Mouse (Mus musculus) hindbrain, embryonic 10.5 days (tissue): ENCODE results near the gene Exoc1. TPM values are rescaled to one million over a fixed set of nuclear protein-coding genes. Genes with fewer than 3 reads are reported as not detected.

Experiments used
- DNase-seq: peaks from one replicate; pipeline ENCODE4 v3.0.0-alpha.2; 2017; ENCODE audit warnings: low spot score
- H3K27ac ChIP-seq: fragments of 300-500 bp; sonication (generic); 2 replicates; pipeline ENCODE4 v1.5.1; 2016; ENCODE audit warnings: mild to moderate bottlenecking, moderate library complexity
- H3K27me3 ChIP-seq: fragments of 300-500 bp; sonication (generic); 2 replicates; pipeline ENCODE4 v1.6.1; 2016; ENCODE audit warnings: mild to moderate bottlenecking; ENCODE audit not compliant: poor library complexity, insufficient read depth, severe bottlenecking
- H3K36me3 ChIP-seq: fragments of 300-500 bp; sonication (generic); 2 replicates; pipeline ENCODE4 v1.6.1; 2016; ENCODE audit warnings: mild to moderate bottlenecking, moderate library complexity
- H3K4me1 ChIP-seq: fragments of 300-500 bp; sonication (generic); replicated peaks from 2 replicates; pipeline ENCODE4 v1.6.1; 2016; ENCODE audit warnings: mild to moderate bottlenecking
- H3K4me3 ChIP-seq: fragments of 300-500 bp; sonication (generic); 2 replicates; pipeline ENCODE4 v1.5.1; 2016; ENCODE audit warnings: mild to moderate bottlenecking, moderate library complexity
- H3K9me3 ChIP-seq: fragments of 300-500 bp; sonication (generic); 2 replicates; pipeline ENCODE4 v1.6.1; 2016; ENCODE audit warnings: mild to moderate bottlenecking, moderate library complexity
- WGBS: fragments of 180-500 bp; shearing (Covaris S2); methylation state at CpG from one replicate; pipeline ENCODE4 v1.1.7; 2016; 5-methylcytosine and 5-hydroxymethylcytosine counted together
- polyA plus RNA-seq: library from polyadenylated mRNA; unstranded; fragments of >200 nt; fragmentation: Nextera tagmentation; extraction: Ambion mirVana; gene quantifications from 2 replicates; pipeline ENCODE4 v1.2.1, GENCODE M21; 2016

Gene Exoc1
- 38.8 and 47.9 TPM in 2 replicates for polyA plus RNA-seq

- H3K9me3 ChIP-seq: no peaks in the 10 kb centered on the region
- WGBS: under 1% methylated on average over 39 of the region's 39 CpGs
These were observed at the start of gene Exoc1 for GRCm38 (mm10) chr5:76529040-76529703. Gene Exoc1, plus strand, starts transcription at chr5:76529311.

DNA sequence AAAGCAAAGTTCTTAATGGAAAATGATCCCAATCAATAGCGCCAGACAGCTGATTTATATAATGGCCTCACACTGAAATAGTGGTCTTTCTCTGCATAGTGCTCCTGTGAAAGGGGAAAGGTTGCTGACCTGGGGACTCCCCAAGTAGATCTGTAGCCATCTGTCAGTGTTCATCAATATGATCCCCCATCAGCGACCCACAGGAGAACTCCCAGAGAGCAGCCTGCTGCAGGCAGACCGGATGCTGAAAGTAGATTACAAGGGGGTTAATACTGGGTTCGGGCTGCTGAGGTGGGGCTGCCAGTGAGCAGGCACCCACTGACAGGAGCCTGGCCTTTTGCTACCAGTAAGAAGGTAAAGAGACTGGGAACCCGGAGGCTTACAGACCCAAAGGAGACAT, 45.3 kb upstream of the Exoc1 start, which contains the start of gene Gm7271:
Gene Gm7271 (plus strand): TSS at position 230 of the 400 bp plus-strand sequence.
- 52% methylated on average over 5 of the region's 5 CpGs for WGBS
- DNase-seq: peak; percentile 20

More at GRCm38 (mm10) chr5:76529040-76529703, at the start of gene Exoc1:
- H3K27ac ChIP-seq: peak within 1 kb of the TSS; percentile 88
- DNase-seq: peak; percentile 97
- H3K4me3 ChIP-seq: peak within 1 kb of the TSS; percentile 93
- peaks cover 16% of the 10 kb centered on the region for H3K4me1 ChIP-seq
- H3K36me3 ChIP-seq: peaks cover 12% of the 10 kb centered on the region
- H3K27me3 ChIP-seq: no peaks in the 10 kb centered on the region

GRCm38 (mm10) chr5:76495126-76495525, 34.0 kb upstream of the Exoc1 start:
- Histone ChIP-seq H3K27ac (no peak overlapping the region), H3K36me3 (no peaks in the 10 kb centered on the region), H3K27me3 (no peaks in the 10 kb centered on the region), H3K4me3 (no peak overlapping the region), H3K4me1 (no peaks in the 10 kb centered on the region), H3K9me3 (no peaks in the 10 kb centered on the region)
- 82% methylated on average over 13 of the region's 13 CpGs for WGBS
- DNase-seq: no peak

More for the DNA sequence above, 45.3 kb upstream of the Exoc1 start, which contains the start of gene Gm7271:
- H3K4me1 ChIP-seq: peaks cover 10% of the 10 kb centered on the region
- H3K27ac ChIP-seq: peak within 1 kb of the TSS; percentile 59; the same call in 1 of the 2 replicates
- H3K36me3 ChIP-seq: no peaks in the 10 kb centered on the region
- H3K27me3 ChIP-seq: no peaks in the 10 kb centered on the region
- H3K9me3 ChIP-seq: no peaks in the 10 kb centered on the region
- peak within 1 kb of the TSS; percentile 28; the same call in 1 of the 2 replicates for H3K4me3 ChIP-seq

DNA sequence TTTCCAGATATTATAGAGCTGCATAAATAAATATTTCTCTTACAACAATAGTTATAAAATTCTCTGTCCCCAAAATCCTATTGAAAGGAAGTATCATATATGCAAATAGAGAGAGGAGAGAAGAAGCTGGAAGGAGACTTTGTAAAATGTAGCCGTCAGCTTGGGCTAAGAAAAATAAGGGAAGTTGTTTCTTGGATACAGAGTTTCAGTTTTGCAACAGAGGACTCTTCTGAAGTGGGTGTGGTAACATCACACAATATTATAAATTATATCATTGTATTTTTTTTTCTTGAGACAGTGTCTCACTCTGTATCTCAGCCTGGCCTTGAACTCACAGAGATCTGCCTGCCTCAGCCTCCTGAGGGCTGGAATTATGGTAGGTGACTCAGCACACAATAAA, 6.7 kb upstream of the Exoc1 start:
- H3K27ac ChIP-seq: no peak overlapping the region
- DNase-seq: no peak
- 90% methylated on average over 1 of the region's 1 CpGs for WGBS
- H3K36me3 ChIP-seq: no peaks in the 10 kb centered on the region
- H3K4me1 ChIP-seq: no peaks in the 10 kb centered on the region
- no peak overlapping the region for H3K4me3 ChIP-seq
- no peaks in the 10 kb centered on the region for H3K9me3 ChIP-seq
- no peaks in the 10 kb centered on the region for H3K27me3 ChIP-seq

DNA sequence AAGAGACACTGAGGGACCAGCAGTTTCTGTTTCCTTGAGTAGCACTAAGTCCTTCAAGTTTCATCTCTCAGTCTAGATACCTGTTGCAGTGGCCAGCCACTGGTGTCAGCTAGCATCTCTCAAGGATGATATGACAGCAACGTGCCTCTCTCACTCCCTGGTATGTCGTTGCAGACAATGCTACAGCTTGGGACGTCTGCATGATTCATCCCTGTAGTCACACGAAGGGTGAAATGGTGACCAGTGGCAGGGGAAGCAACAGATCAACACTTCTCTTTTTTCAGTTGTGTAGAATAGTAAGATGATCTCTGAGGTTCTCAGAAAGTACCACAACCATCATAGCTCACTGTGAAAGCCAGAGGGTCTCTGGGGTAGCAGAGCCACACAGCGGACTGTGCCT, 4.5 kb upstream of the Exoc1 start:
- Histone ChIP-seq H3K4me3 (no peak overlapping the region), H3K27me3 (no peaks in the 10 kb centered on the region)
- 81% methylated on average over 5 of the region's 5 CpGs for WGBS

GRCm38 (mm10) chr5:76525066-76525465, 4.0 kb upstream of the Exoc1 start:
- Histone ChIP-seq H3K9me3 (no peaks in the 10 kb centered on the region), H3K36me3 (no peaks in the 10 kb centered on the region), H3K4me1 (peaks cover 4% of the 10 kb centered on the region), H3K27ac (no peak overlapping the region), H3K4me3 (no peak overlapping the region), H3K27me3 (no peaks in the 10 kb centered on the region)
- WGBS: 62% methylated on average over 4 of the region's 4 CpGs
- no peak for DNase-seq

More for the DNA sequence above, 4.5 kb upstream of the Exoc1 start:
- no peaks in the 10 kb centered on the region for H3K4me1 ChIP-seq
- no peaks in the 10 kb centered on the region for H3K36me3 ChIP-seq
- H3K9me3 ChIP-seq: no peaks in the 10 kb centered on the region
- no peak for DNase-seq
- no peak overlapping the region for H3K27ac ChIP-seq

GRCm38 (mm10) chr5:76525829-76526228, 3.3 kb upstream of the Exoc1 start:
- no peaks in the 10 kb centered on the region for H3K36me3 ChIP-seq
- no peak for DNase-seq

DNA sequence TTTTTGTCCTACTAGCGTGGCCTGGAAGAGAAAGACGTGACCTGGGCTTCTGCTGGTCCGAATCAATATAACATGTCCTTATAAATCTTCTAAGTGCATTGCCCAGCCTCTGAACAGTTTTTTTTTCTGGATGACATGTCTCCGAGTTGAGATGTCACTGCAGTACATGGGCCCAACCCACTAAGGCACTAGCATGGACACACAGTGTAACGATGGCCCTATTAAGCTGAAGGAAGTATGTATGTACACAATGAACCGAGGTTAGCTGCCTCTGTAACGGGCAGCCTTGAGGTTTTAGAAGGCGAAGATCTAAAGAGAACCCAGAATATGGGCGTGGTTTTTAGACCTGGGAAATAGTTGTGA, 574 bp downstream of the Exoc1 start:
- Histone ChIP-seq H3K27ac (peak overlapping the region; percentile 88), H3K9me3 (no peaks in the 10 kb centered on the region), H3K36me3 (peaks cover 14% of the 10 kb centered on the region), H3K27me3 (no peaks in the 10 kb centered on the region), H3K4me3 (peak overlapping the region; percentile 93), H3K4me1 (peaks cover 16% of the 10 kb centered on the region)
- no peak for DNase-seq
- 13% methylated on average over 9 of the region's 9 CpGs for WGBS

More at GRCm38 (mm10) chr5:76525829-76526228, 3.3 kb upstream of the Exoc1 start:
- Histone ChIP-seq H3K4me1 (peaks cover 12% of the 10 kb centered on the region), H3K9me3 (no peaks in the 10 kb centered on the region), H3K4me3 (no peak overlapping the region), H3K27ac (no peak overlapping the region), H3K27me3 (no peaks in the 10 kb centered on the region)
- 56% methylated on average over 2 of the region's 2 CpGs for WGBS

DNA sequence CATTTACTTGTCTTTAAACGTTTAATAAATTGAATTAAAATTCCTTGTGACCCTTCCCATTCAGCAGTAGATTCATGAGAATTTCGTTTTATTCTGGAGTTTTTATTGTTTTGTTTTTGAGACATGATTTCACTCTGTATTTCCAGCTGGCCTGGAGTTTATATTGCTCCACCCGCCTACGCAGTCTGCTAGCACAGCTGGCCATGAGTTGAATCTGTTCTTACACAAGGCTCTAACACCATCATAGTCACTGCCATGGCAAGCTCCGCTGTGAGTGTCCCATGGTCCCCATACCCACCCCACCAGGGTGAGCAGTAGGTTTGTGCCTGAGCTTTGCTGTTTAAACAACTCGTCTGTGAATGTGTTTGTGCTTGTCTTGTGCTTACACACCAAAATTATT, 4.1 kb downstream of the Exoc1 start:
- Histone ChIP-seq H3K27ac (no peak overlapping the region), H3K27me3 (no peaks in the 10 kb centered on the region), H3K36me3 (peaks cover 48% of the 10 kb centered on the region), H3K4me3 (no peak overlapping the region), H3K4me1 (peaks cover 16% of the 10 kb centered on the region), H3K9me3 (no peaks in the 10 kb centered on the region)
- WGBS: 90% methylated on average over 6 of the region's 6 CpGs
- DNase-seq: no peak

DNA sequence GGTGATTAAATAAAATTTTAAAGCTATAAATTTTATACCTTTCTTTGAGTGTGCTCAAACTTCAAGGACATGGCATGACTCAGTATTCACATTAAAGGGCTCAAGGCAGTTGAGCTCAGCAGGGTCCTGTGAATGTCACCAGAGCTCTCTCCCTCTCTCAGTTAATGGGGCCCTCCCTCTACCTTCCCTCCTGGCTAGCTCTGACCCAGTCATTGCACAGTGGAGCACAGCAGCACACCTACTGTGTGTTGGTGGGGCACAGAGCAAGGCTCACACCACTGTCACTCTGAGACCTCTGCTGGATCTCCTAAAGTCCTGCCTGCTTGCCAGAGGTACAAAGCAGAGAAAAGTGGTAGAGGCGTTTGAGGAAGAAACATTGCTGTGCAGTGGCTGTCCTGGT, 7.1 kb downstream of the Exoc1 start:
- Histone ChIP-seq H3K36me3 (peaks cover 65% of the 10 kb centered on the region), H3K27me3 (no peaks in the 10 kb centered on the region), H3K4me3 (no peak overlapping the region), H3K9me3 (no peaks in the 10 kb centered on the region), H3K27ac (no peak overlapping the region), H3K4me1 (no peaks in the 10 kb centered on the region)
- WGBS: 83% methylated on average over 1 of the region's 1 CpGs
- DNase-seq: no peak

- Histone ChIP-seq H3K27me3 (no peaks in the 10 kb centered on the region), H3K4me1 (no peaks in the 10 kb centered on the region), H3K9me3 (no peaks in the 10 kb centered on the region), H3K4me3 (no peak overlapping the region), H3K27ac (no peak overlapping the region), H3K36me3 (peaks cover 75% of the 10 kb centered on the region)
- DNase-seq: no peak
- WGBS: 97% methylated on average over 10 of the region's 10 CpGs
These were observed 8.5 kb downstream of the Exoc1 start for GRCm38 (mm10) chr5:76537578-76537977.

DNA sequence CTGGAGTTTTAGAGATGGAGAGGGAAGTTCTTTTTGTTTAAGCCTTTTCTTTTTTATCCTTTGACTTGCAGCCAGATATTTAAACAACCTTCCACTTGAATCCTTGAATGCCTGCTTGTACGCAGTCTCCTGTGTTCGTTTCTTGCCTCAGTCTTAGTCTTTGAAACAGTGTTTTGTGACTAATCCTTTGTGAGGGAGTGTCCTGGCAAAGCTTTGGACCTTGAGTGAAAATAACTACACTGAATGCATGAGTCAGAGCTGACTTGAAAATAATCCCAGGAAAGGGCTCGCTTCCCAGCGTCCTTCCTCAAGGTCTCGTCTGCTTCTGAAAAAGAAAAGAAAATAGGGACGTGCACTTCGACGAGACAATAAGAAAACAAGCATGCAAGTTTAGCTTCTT, 11.1 kb downstream of the Exoc1 start:
- Histone ChIP-seq H3K4me1 (no peaks in the 10 kb centered on the region), H3K27me3 (no peaks in the 10 kb centered on the region), H3K4me3 (no peak overlapping the region), H3K9me3 (no peaks in the 10 kb centered on the region), H3K27ac (no peak overlapping the region), H3K36me3 (peaks cover 82% of the 10 kb centered on the region)
- WGBS: 89% methylated on average over 8 of the region's 8 CpGs
- DNase-seq: no peak

GRCm38 (mm10) chr5:76540842-76541241, 11.7 kb downstream of the Exoc1 start:
- no peak overlapping the region for H3K27ac ChIP-seq
- no peaks in the 10 kb centered on the region for H3K27me3 ChIP-seq
- H3K4me3 ChIP-seq: no peak overlapping the region
- H3K4me1 ChIP-seq: no peaks in the 10 kb centered on the region
- no peak for DNase-seq
- no peaks in the 10 kb centered on the region for H3K9me3 ChIP-seq
- H3K36me3 ChIP-seq: peaks cover 82% of the 10 kb centered on the region
